8 mouse cellular contexts compared by ENCODE assay signal in the genomic region with DNA sequence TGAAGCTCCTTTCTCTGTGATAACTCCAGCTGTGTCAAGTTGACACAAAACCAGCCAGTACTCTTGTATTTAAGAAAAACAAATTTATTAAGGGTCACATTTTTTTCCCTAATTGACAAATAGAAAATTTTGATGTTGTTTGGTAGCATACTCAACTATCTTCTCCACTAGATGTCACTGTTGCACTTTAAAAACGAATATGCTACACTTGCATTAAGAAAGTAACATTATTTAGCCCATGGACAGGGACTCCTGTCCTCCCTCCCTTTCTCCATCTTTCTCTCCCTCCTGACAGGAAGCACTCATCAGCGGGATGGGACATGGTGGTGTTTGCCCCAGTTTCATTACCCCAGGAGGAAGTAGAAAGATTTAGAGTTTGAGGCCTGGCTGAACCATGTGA. TPM values are rescaled to one million over a fixed set of nuclear protein-coding genes. Genes with fewer than 3 reads are reported as not detected.
A peak's percentile ranks its signal among the peaks of the same experiment; 100 is the strongest.
DNase-seq lines count a peak whose midpoint lies in the region; ATAC-seq and TF ChIP-seq lines count a peak whose summit lies in the region.
"Not testable (repeated sequence)": the region's sequence is repeated elsewhere in the genome, so short reads cannot be mapped to it uniquely, and the experiment has no call there.

No protein-coding gene starts in this region.

- 0 out of 2 replicates have a peak, but pooled peaks have one; percentile 55 for ATAC-seq in forebrain, embryonic 14.5 days
- ATAC-seq in heart, postnatal 0 days (ENCODE audit: insufficient read depth, low read depth): peak; percentile 39; the same call in 1 of the 2 replicates
- peak; percentile 43; the same call in 1 of the 2 replicates for ATAC-seq in lung, embryonic 16.5 days (ENCODE audit: low read depth)

- H3K27me3 ChIP-seq in cerebellum, adult 2 months (ENCODE audit: control insufficient read depth, insufficient read depth, low read length); forebrain, embryonic 14.5 days (replicated peaks; ENCODE audit: control insufficient read depth, insufficient read depth, low read length); heart, postnatal 0 days (ENCODE audit: control insufficient read depth, insufficient read depth, low read length); lung, embryonic 16.5 days (ENCODE audit: control insufficient read depth, insufficient read depth, low read depth, low read length): not testable (repeated sequence)

- H3K36me3 ChIP-seq in forebrain, embryonic 14.5 days (ENCODE audit: control insufficient read depth, insufficient read depth, low read length); heart, postnatal 0 days (replicated peaks; ENCODE audit: control insufficient read depth, insufficient read depth, low read length); lung, embryonic 16.5 days (ENCODE audit: control insufficient read depth, insufficient read depth, low read length): not testable (repeated sequence)

- H3K9ac ChIP-seq in forebrain, embryonic 14.5 days (ENCODE audit: low read length); heart, postnatal 0 days (replicated peaks; ENCODE audit: low read depth, low read length); lung, embryonic 16.5 days (ENCODE audit: low read length): not testable (repeated sequence)

- H3K9me3 ChIP-seq in forebrain, embryonic 14.5 days (replicated peaks; ENCODE audit: control insufficient read depth, low read length); heart, postnatal 0 days (replicated peaks; ENCODE audit: control insufficient read depth, low read length); lung, embryonic 16.5 days (ENCODE audit: control insufficient read depth, low read length): not testable (repeated sequence)

- not testable (repeated sequence) for H3K4me1 ChIP-seq in cerebellum, adult 2 months (ENCODE audit: control insufficient read depth, insufficient read depth, low read length); forebrain, embryonic 14.5 days (ENCODE audit: control insufficient read depth, insufficient read depth, low read length); heart, postnatal 0 days (ENCODE audit: control insufficient read depth, insufficient read depth); lung, embryonic 16.5 days (replicated peaks; ENCODE audit: control insufficient read depth, insufficient read depth, low read length)

- peak; percentile 41; the same call in 1 of the 2 replicates for TF ChIP-seq CTCF in cerebellum, adult 2 months (IDR thresholded peaks at IDR 0.05; ENCODE audit: borderline replicate concordance, insufficient read depth, low read depth, low read length)
- TF ChIP-seq CTCF in heart, postnatal 0 days (IDR thresholded peaks at IDR 0.05; ENCODE audit: low read depth): peak; percentile 59

- not testable (repeated sequence) for TF ChIP-seq POLR2A in cerebellum, adult 2 months (IDR thresholded peaks at IDR 0.05; ENCODE audit: borderline replicate concordance, insufficient read depth, low read length)

- TF ChIP-seq EP300 in heart, postnatal 0 days (IDR thresholded peaks at IDR 0.05; ENCODE audit: low read depth): not testable (repeated sequence)

- WGBS in cerebellum, adult 2 months: 0% methylated on average over 2 of the region's 2 CpGs
- 0% methylated on average over 2 of the region's 2 CpGs for WGBS in forebrain, embryonic 14.5 days
- WGBS in heart, postnatal 0 days: 5% methylated on average over 2 of the region's 2 CpGs
- 0% methylated on average over 2 of the region's 2 CpGs for WGBS in lung, embryonic 16.5 days

- H3K4me2 ChIP-seq in forebrain, embryonic 14.5 days (ENCODE audit: low read length); heart, postnatal 0 days (ENCODE audit: low read depth, low read length); lung, embryonic 16.5 days (ENCODE audit: low read depth, low read length): not testable (repeated sequence)

- DNase-seq in 3134 (ENCODE audit: extremely low read depth, insufficient read length, low spot score) (peak; percentile 15), MN1 (ENCODE audit: low spot score) (peak; percentile 73)
- peak; percentile 28 to 55 for DNase-seq in cerebellum, adult 2 months
- DNase-seq in forebrain, embryonic 14.5 days (ENCODE audit: low spot score): peak; percentile 91
- DNase-seq in heart, postnatal 0 days (ENCODE audit: low spot score): peak; percentile 64
- DNase-seq in kidney, postnatal 14 days: peak; percentile 20
- peak; percentile 52 for DNase-seq in retina, adult 2 months (ENCODE audit: low read depth, low spot score)

- not testable (repeated sequence) for H3K4me3 ChIP-seq in cerebellum, adult 2 months (replicated peaks; ENCODE audit: insufficient read depth, low read depth, low read length); forebrain, embryonic 14.5 days (ENCODE audit: low read depth, low read length); heart, postnatal 0 days (ENCODE audit: low read depth, low read length); lung, embryonic 16.5 days (ENCODE audit: low read length)

- not testable (repeated sequence) for H3K27ac ChIP-seq in cerebellum, adult 2 months (ENCODE audit: insufficient read depth, low read length); forebrain, embryonic 14.5 days (ENCODE audit: low read depth, low read length); heart, postnatal 0 days (ENCODE audit: low read depth); lung, embryonic 16.5 days (ENCODE audit: low read length)

RNA-seq across cellular contexts. Expression of a gene that starts 31.3 kb away (rescaled TPM):
- polyA plus RNA-seq in cerebellum, adult 2 months (2012; rRNA removed): 39.3 and 45.0 TPM in 2 replicates
- 62.0 and 84.9 TPM in 2 replicates for polyA plus RNA-seq in forebrain, embryonic 14.5 days (2014; fragmentation: Nextera tagmentation; extraction: Ambion mirVana)
- 34.7 and 58.7 TPM in 2 replicates for total RNA-seq in heart, postnatal 0 days (2014; rRNA removed; ENCODE audit: low replicate concordance)
- polyA plus RNA-seq in heart, postnatal 0 days (2015; fragmentation: Nextera tagmentation; extraction: Ambion mirVana): 22.7 and 22.9 TPM in 2 replicates
- 50.8 and 59.5 TPM in 2 replicates for polyA plus RNA-seq in lung, embryonic 16.5 days (2015; fragmentation: Nextera tagmentation; extraction: Ambion mirVana)

RNA-seq across cellular contexts. Expression of a gene that starts 51.2 kb away (rescaled TPM):
- 39.9 and 40.6 TPM in 2 replicates for polyA plus RNA-seq in cerebellum, adult 2 months (2012; rRNA removed)
- polyA plus RNA-seq in forebrain, embryonic 14.5 days (2014; fragmentation: Nextera tagmentation; extraction: Ambion mirVana): 17.2 and 17.3 TPM in 2 replicates
- total RNA-seq in heart, postnatal 0 days (2014; rRNA removed; ENCODE audit: low replicate concordance): 28.4 and 38.1 TPM in 2 replicates
- polyA plus RNA-seq in heart, postnatal 0 days (2015; fragmentation: Nextera tagmentation; extraction: Ambion mirVana): 10.2 and 10.4 TPM in 2 replicates
- polyA plus RNA-seq in lung, embryonic 16.5 days (2015; fragmentation: Nextera tagmentation; extraction: Ambion mirVana): 13.4 and 15.0 TPM in 2 replicates

Comparison
In these comparisons a context has a peak if more than half of its experiments do, and no peak if none do; other contexts are left out.
1. DNase-seq: peak in every context shown above with its lines; median percentile 91 in forebrain, embryonic 14.5 days; 73 in MN1; 64 in heart, postnatal 0 days; 52 in retina, adult 2 months; 42 in cerebellum, adult 2 months; 20 in kidney, postnatal 14 days; 15 in 3134.